Mouse (Mus musculus) thymus, adult 2 months (tissue): Measurements from ENCODE around the gene Ankrd2. TPM values are rescaled to one million over a fixed set of nuclear protein-coding genes. Genes with fewer than 3 reads are reported as not detected.
A peak's percentile ranks its signal among the peaks of the same experiment; 100 is the strongest.

Experiments used
- DNase-seq: peaks from one replicate; pipeline ENCODE4 v3.0.0; 2021
- H3K27ac ChIP-seq: fragments of 200-500 bp; 2 replicates; pipeline ENCODE4 v1.5.1; 2012; ENCODE audit warnings: low read length, control low read depth; ENCODE audit not compliant: control insufficient read depth, insufficient read depth
- H3K27me3 ChIP-seq: fragments of 200-500 bp; 2 replicates; pipeline ENCODE4 v1.6.1; 2012; ENCODE audit warnings: mild to moderate bottlenecking, low read length, moderate library complexity, mixed read lengths; ENCODE audit not compliant: control insufficient read depth, insufficient read depth
- H3K36me3 ChIP-seq: fragments of 200-500 bp; 2 replicates; pipeline ENCODE4 v1.6.1; 2012; ENCODE audit warnings: mild to moderate bottlenecking, low read length, moderate library complexity; ENCODE audit not compliant: control insufficient read depth, insufficient read depth
- H3K4me1 ChIP-seq: fragments of 200-500 bp; replicated peaks from 2 replicates; pipeline ENCODE4 v1.6.1; 2012; ENCODE audit warnings: low read length; ENCODE audit not compliant: control insufficient read depth, insufficient read depth
- H3K4me3 ChIP-seq: fragments of 200-500 bp; 2 replicates; pipeline ENCODE4 v1.5.1; 2012; ENCODE audit warnings: mild to moderate bottlenecking, low read length, control low read depth, moderate library complexity; ENCODE audit not compliant: control insufficient read depth, insufficient read depth
- CTCF ChIP-seq: fragments of 200-500 bp; IDR thresholded peaks from 2 replicates; pipeline ENCODE4 v1.5.1; 2012; ENCODE audit warnings: mild to moderate bottlenecking, control low read depth, low read length, moderate library complexity, borderline replicate concordance; ENCODE audit not compliant: control insufficient read depth, poor library complexity, insufficient read depth; ENCODE audit errors: extremely low read depth
- POLR2A ChIP-seq: fragments of 200-500 bp; IDR thresholded peaks from 2 replicates; pipeline ENCODE4 v1.6.1; 2012; ENCODE audit warnings: mild to moderate bottlenecking, low read length, control low read depth, moderate library complexity; ENCODE audit not compliant: control insufficient read depth, poor library complexity, insufficient read depth; ENCODE audit errors: extremely low read depth
- WGBS: fragments of 180-500 bp; shearing (Covaris S2); methylation state at CpG from one replicate; pipeline ENCODE4 v1.1.7; 2018; 5-methylcytosine and 5-hydroxymethylcytosine counted together
- polyA plus RNA-seq: library from polyadenylated mRNA; depleted of rRNA; stranded (reverse); fragments of >200 nt; gene quantifications from 2 replicates; pipeline ENCODE4 v1.2.3, GENCODE M21; 2012

The Ankrd2 gene
- polyA plus RNA-seq, 1 experiment: 0.20 TPM

- TF ChIP-seq CTCF (no peak), POLR2A (no peak)
- Histone ChIP-seq H3K4me1 (peaks cover 12% of the 10 kb centered on the region), H3K27ac (no peak overlapping the region), H3K4me3 (no peak overlapping the region), H3K36me3 (no peaks in the 10 kb centered on the region), H3K27me3 (no peaks in the 10 kb centered on the region)
- WGBS: 91% methylated on average over 12 of the region's 12 CpGs
- no peak for DNase-seq
Observed at GRCm38 (mm10) chr19:42001253-42001980, 34.4 kb upstream of the Ankrd2 start.

DNA sequence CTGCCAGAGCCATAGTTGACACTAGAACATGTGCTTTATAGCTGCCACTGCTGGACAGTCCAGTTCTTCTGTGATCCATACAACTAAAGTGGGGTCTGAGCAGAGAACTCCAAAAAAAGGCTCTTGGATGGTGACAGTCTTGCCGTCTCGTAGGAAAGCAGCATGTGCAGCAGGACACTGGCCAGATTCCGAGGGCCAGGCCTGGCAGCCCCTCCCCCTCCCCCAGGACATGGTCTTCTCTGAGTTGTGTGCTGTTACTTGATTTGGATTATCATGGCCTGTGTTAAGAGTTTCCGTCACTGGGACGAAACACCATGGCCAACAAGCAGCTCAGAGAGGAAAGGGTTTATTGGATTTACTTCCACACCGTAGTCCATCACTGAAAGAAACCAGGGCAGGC is 31.5 kb upstream of the Ankrd2 start:
- 98% methylated on average over 6 of the region's 6 CpGs for WGBS
- no peak for TF ChIP-seq POLR2A
- no peak for TF ChIP-seq CTCF
- no peaks in the 10 kb centered on the region for H3K36me3 ChIP-seq
- H3K4me3 ChIP-seq: no peak overlapping the region
- no peak overlapping the region for H3K27ac ChIP-seq
- H3K27me3 ChIP-seq: no peaks in the 10 kb centered on the region
- peaks cover 24% of the 10 kb centered on the region for H3K4me1 ChIP-seq
- DNase-seq: no peak

GRCm38 (mm10) chr19:42005616-42006015 is 30.2 kb upstream of the Ankrd2 start:
- peaks cover 35% of the 10 kb centered on the region for H3K4me1 ChIP-seq
- H3K27ac ChIP-seq: peak overlapping the region; percentile 45; the same call in 1 of the 2 replicates
- no peak overlapping the region for H3K4me3 ChIP-seq
- H3K36me3 ChIP-seq: no peaks in the 10 kb centered on the region
- no peaks in the 10 kb centered on the region for H3K27me3 ChIP-seq
- WGBS: 22% methylated on average over 3 of the region's 3 CpGs
- TF ChIP-seq CTCF (no peak), POLR2A (no peak)
- DNase-seq: no peak

GRCm38 (mm10) chr19:42006568-42006967 is 29.2 kb upstream of the Ankrd2 start:
- DNase-seq: no peak
- Histone ChIP-seq H3K4me1 (peaks cover 40% of the 10 kb centered on the region), H3K27me3 (no peaks in the 10 kb centered on the region), H3K36me3 (no peaks in the 10 kb centered on the region), H3K4me3 (no peak overlapping the region), H3K27ac (no peak overlapping the region)
- 93% methylated on average over 8 of the region's 8 CpGs for WGBS
- TF ChIP-seq CTCF (no peak), POLR2A (no peak)

DNA sequence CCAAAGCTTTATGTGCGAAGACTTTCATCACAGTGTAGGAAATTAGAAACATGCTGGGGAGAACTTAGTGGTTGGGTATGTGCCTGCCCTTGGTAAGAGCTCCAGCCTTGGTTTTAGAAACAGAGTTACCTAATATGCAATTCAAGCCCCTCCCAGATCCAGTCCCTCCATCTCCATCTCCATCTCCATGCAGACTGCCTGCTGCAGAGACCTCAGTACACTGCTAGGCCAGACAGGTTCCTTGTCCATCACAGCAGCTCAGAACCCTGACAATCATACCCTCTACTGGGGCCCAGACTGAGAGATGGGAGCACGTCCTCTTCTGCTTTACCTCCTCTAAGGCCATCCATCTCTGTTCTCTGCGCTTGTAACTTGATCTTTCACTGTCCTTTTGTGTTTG is 27.2 kb upstream of the Ankrd2 start:
- DNase-seq: no peak
- no peak overlapping the region for H3K27ac ChIP-seq
- peaks cover 46% of the 10 kb centered on the region for H3K4me1 ChIP-seq
- H3K27me3 ChIP-seq: no peaks in the 10 kb centered on the region
- no peaks in the 10 kb centered on the region for H3K36me3 ChIP-seq
- WGBS: 89% methylated on average over 3 of the region's 3 CpGs
- no peak overlapping the region for H3K4me3 ChIP-seq
- TF ChIP-seq CTCF (no peak), POLR2A (no peak)

DNA sequence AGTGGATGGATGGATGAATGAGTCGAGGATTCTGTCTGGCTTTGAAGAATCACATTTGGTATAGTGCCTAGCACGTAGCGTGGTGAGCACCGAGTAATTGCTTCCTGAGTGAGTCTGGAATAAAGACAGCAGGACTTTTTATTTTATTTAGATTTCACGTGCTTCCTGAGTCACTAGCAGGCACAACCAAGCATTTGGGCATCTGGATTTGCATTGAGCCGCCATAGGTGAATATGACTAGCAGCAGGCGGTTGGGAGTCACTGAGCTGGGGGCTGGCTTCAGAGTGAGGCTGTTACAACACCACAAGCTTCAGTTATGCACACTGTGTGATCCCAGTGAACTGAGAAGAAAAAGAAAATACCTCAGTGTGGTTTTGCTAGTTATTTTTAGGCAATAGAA is 26.7 kb upstream of the Ankrd2 start:
- no peak overlapping the region for H3K4me3 ChIP-seq
- TF ChIP-seq POLR2A: no peak
- no peak for TF ChIP-seq CTCF
- no peak overlapping the region for H3K27ac ChIP-seq
- WGBS: 44% methylated on average over 7 of the region's 7 CpGs
- H3K4me1 ChIP-seq: peaks cover 46% of the 10 kb centered on the region
- H3K27me3 ChIP-seq: no peaks in the 10 kb centered on the region
- H3K36me3 ChIP-seq: no peaks in the 10 kb centered on the region
- no peak for DNase-seq
